Mouse (Mus musculus) neural tube, embryonic 13.5 days (tissue): ENCODE measurements around the gene Arhgef2. TPM values are rescaled to one million over a fixed set of nuclear protein-coding genes. Genes with fewer than 3 reads are reported as not detected.

ENCODE experiments used
- ATAC-seq: fragments of 200-750 bp; cut with Nextera tagmentation; 2 replicates; pipeline ENCODE4 v1.8.0; 2017; ENCODE audit warnings: low read depth, mild to moderate bottlenecking, moderate TSS enrichment, moderate library complexity
- H3K27ac ChIP-seq: fragments of 300-500 bp; sonication (generic); replicated peaks from 2 replicates; pipeline ENCODE4 v1.5.1; 2015; ENCODE audit warnings: moderate library complexity, mild to moderate bottlenecking, inconsistent platforms
- H3K27me3 ChIP-seq: fragments of 300-500 bp; sonication (generic); 2 replicates; pipeline ENCODE4 v1.6.1; 2015; ENCODE audit warnings: mild to moderate bottlenecking, inconsistent platforms
- H3K36me3 ChIP-seq: fragments of 300-500 bp; sonication (generic); 2 replicates; pipeline ENCODE4 v1.6.1; 2015; ENCODE audit warnings: mild to moderate bottlenecking, inconsistent platforms
- H3K4me1 ChIP-seq: fragments of 300-500 bp; sonication (generic); replicated peaks from 2 replicates; pipeline ENCODE4 v1.6.1; 2015; ENCODE audit warnings: inconsistent platforms
- H3K4me2 ChIP-seq: fragments of 300-500 bp; sonication (generic); 2 replicates; pipeline ENCODE4 v1.6.1; 2015; ENCODE audit warnings: inconsistent platforms, mild to moderate bottlenecking, moderate library complexity
- H3K4me3 ChIP-seq: fragments of 300-500 bp; sonication (generic); 2 replicates; pipeline ENCODE4 v1.5.1; 2015; ENCODE audit warnings: mild to moderate bottlenecking, inconsistent platforms
- H3K9ac ChIP-seq: fragments of 300-500 bp; sonication (generic); 2 replicates; pipeline ENCODE4 v1.6.1; 2015; ENCODE audit warnings: moderate library complexity, mild to moderate bottlenecking, inconsistent platforms
- H3K9me3 ChIP-seq: fragments of 300-500 bp; sonication (generic); 2 replicates; pipeline ENCODE4 v1.6.1; 2016; ENCODE audit warnings: inconsistent platforms
- WGBS: fragments of 180-500 bp; shearing (Covaris S2); methylation state at CpG from one replicate; pipeline ENCODE4 v1.1.7; 2015; 5-methylcytosine and 5-hydroxymethylcytosine counted together
- polyA plus RNA-seq: library from polyadenylated mRNA; unstranded; fragments of >200 nt; fragmentation: Nextera tagmentation; extraction: Ambion mirVana; gene quantifications from 2 replicates; pipeline ENCODE4 v1.2.1, GENCODE M21; 2015

Arhgef2 gene
- polyA plus RNA-seq, 1 experiment from 2014 or later, result 157 TPM

DNA sequence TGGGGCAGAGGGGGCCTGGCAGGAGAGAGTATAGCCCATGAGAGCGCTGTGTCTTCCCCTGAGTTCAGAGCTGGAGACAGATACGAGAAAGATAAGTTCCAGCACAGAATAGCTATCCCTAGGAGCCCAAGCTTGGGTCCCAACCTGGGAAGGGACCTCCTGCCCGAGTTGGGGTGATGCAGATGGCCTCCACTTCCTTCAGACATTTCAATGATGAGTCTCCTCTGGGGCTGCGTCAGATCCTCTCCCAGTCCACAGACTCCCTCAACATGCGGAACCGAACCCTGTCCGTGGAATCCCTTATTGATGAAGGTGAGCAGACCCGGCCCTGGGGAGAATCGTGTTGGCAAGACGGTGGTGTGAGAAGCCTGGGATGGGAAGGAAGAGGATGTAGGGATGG lies 27.3 kb downstream of the Arhgef2 start:
- H3K27ac ChIP-seq, result no peak overlapping the region
- 92% methylated on average over 10 of the region's 10 CpGs for WGBS
- H3K4me2 ChIP-seq, result no peak overlapping the region
- no peak for ATAC-seq
- H3K4me3 ChIP-seq, result no peak overlapping the region
- H3K36me3 ChIP-seq, result peaks cover 99% of the 10 kb centered on the region
- H3K4me1 ChIP-seq, result peaks cover 39% of the 10 kb centered on the region
- H3K9me3 ChIP-seq, result no peaks in the 10 kb centered on the region
- no peaks in the 10 kb centered on the region for H3K27me3 ChIP-seq
- H3K9ac ChIP-seq, result no peak overlapping the region

DNA sequence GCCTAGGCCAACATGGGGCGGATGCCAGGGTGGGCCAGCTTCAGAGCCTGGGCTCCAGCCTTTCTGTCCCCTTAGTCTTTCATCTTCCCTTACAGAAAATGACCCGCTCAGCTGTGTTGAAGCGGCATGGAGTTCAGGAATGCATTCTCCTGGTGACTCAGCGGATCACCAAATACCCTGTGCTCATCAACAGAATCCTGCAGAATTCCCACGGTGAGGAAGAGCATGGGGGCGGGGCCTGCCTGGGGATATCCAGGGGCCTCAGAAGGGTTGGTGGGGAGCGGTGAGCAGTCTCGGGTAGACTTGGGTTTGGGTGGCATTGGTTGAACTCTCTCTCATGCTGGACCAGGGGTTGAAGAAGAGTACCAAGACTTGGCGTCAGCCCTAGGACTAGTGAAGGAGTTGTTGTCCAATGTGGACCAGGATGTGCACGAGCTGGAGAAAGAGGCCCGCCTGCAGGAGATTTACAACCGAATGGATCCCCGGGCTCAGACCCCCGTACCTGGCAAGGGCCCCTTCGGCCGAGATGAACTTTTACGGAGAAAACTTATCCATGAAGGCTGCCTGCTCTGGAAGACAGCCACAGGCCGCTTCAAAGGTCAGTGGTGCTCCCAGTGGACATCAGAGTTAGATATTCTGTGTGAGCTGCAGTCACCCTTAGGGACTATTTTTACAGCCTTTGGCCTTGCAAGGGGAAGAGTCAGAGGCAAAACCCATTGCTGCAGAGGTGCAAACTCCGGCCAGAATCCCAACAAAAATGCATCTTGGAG lies 29.9 kb downstream of the Arhgef2 start:
- ATAC-seq, result no peak
- H3K4me3 ChIP-seq, result no peak overlapping the region
- WGBS, result 90% methylated on average over 19 of the region's 19 CpGs
- no peaks in the 10 kb centered on the region for H3K27me3 ChIP-seq
- H3K9me3 ChIP-seq, result no peaks in the 10 kb centered on the region
- H3K27ac ChIP-seq, result no peak overlapping the region
- H3K4me1 ChIP-seq, result 0 out of 2 replicates have a peak, but pooled peaks cover 13% of the 10 kb centered on the region
- H3K9ac ChIP-seq, result no peak overlapping the region
- peaks cover 99% of the 10 kb centered on the region for H3K36me3 ChIP-seq
- no peak overlapping the region for H3K4me2 ChIP-seq

DNA sequence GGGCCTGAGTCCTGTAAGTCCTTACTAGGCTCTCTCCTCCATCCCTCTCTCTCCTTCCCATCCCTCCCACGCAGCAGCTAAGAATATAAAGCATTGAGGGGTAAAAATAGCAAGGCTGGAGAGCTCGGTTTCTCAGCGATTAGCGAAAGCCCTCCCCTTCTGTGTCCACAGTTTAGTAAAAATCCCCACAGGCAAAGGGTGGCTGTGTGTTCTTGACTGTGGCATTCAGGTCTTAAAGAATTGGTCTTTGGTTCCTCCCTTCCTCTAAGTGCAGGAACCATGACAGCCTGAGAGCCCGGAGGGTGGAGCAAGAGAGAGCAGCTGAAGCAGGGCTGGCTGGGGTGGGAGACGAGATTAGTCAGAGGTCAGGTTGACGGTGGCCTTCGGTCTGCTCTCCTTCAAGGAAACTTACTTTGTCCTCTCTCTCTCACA lies 30.8 kb downstream of the Arhgef2 start:
- 83% methylated on average over 8 of the region's 8 CpGs for WGBS
- no peak for ATAC-seq

DNA sequence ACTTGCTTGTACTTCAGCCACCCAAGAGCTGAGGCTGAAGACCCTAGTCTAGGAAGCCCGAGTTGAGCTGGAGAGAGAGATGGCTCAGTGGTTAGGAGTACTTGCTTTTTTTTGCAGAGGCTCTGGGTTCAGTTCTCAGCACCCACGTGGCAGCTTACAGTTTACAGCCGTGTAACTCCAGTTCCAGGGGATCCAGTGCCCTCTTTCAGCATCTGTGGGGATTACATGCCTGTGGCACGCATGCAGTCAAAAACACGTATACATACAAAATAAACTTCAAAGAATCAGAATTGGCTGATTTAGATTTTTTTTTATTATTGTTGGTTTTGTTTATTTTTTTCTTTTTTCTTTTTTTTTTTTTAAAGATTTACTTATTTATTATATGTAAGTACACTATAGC lies 31.4 kb downstream of the Arhgef2 start:
- Histone ChIP-seq H3K36me3 (peaks cover 99% of the 10 kb centered on the region), H3K27me3 (no peaks in the 10 kb centered on the region), H3K4me2 (no peak overlapping the region), H3K4me3 (no peak overlapping the region), H3K9me3 (no peaks in the 10 kb centered on the region), H3K27ac (no peak overlapping the region), H3K4me1 (0 out of 2 replicates have a peak, but pooled peaks cover under 1% of the 10 kb centered on the region), H3K9ac (no peak overlapping the region)
- WGBS, result 94% methylated on average over 5 of the region's 5 CpGs
- no peak for ATAC-seq

More for the DNA sequence above, 30.8 kb downstream of the Arhgef2 start:
- no peaks in the 10 kb centered on the region for H3K27me3 ChIP-seq
- H3K4me3 ChIP-seq, result no peak overlapping the region
- H3K4me1 ChIP-seq, result 0 out of 2 replicates have a peak, but pooled peaks cover 6% of the 10 kb centered on the region
- H3K36me3 ChIP-seq, result peaks cover 99% of the 10 kb centered on the region
- no peaks in the 10 kb centered on the region for H3K9me3 ChIP-seq
- no peak overlapping the region for H3K27ac ChIP-seq
- H3K4me2 ChIP-seq, result no peak overlapping the region
- no peak overlapping the region for H3K9ac ChIP-seq

DNA sequence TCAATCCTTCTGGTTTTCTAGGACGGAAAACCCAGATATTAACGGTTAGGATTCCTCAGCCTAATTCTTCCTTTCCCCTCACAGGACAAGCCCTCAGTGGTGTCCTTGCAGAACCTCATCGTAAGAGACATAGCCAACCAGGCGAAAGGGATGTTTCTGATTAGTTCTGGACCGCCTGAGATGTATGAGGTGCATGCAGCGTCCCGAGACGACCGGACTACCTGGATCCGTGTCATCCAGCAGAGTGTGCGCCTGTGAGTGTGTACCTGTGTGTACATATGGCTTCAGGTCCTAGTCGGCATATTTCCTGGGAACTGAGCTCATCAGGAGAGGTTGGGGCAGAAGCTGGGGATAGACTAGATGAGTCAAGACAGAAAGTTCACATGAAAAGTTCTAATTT lies 33.5 kb downstream of the Arhgef2 start:
- Histone ChIP-seq H3K9ac (no peak overlapping the region), H3K4me1 (no peaks in the 10 kb centered on the region), H3K4me3 (no peak overlapping the region), H3K9me3 (no peaks in the 10 kb centered on the region), H3K27ac (no peak overlapping the region), H3K36me3 (peaks cover 99% of the 10 kb centered on the region), H3K4me2 (no peak overlapping the region), H3K27me3 (no peaks in the 10 kb centered on the region)
- WGBS, result 96% methylated on average over 12 of the region's 12 CpGs
- no peak for ATAC-seq

DNA sequence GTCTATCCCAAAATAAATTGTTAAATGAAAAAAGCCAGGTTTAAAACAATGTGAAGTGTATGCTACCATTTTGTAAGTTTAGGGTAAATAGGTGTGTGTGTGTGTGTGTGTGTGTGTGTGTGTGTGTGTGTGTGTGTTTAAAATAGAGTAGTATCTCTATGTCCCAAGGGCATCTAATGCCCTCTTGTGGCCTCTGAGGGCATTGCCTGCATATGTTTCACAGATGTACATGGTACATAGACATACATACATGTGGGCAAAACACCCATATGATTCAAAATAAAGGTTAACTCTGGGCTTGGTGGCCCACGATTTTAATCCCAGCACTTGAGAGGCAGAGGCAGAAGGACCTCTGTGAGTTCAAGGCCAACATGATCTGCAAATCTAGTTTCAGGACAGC lies 34.9 kb downstream of the Arhgef2 start:
- peaks cover 99% of the 10 kb centered on the region for H3K36me3 ChIP-seq
- H3K27ac ChIP-seq, result no peak overlapping the region
- no peak overlapping the region for H3K4me3 ChIP-seq
- ATAC-seq, result no peak
- no peaks in the 10 kb centered on the region for H3K27me3 ChIP-seq
- no peak overlapping the region for H3K4me2 ChIP-seq
- H3K4me1 ChIP-seq, result no peaks in the 10 kb centered on the region
- H3K9ac ChIP-seq, result no peak overlapping the region
- WGBS, result 85% methylated on average over 1 of the region's 1 CpGs
- no peaks in the 10 kb centered on the region for H3K9me3 ChIP-seq

DNA sequence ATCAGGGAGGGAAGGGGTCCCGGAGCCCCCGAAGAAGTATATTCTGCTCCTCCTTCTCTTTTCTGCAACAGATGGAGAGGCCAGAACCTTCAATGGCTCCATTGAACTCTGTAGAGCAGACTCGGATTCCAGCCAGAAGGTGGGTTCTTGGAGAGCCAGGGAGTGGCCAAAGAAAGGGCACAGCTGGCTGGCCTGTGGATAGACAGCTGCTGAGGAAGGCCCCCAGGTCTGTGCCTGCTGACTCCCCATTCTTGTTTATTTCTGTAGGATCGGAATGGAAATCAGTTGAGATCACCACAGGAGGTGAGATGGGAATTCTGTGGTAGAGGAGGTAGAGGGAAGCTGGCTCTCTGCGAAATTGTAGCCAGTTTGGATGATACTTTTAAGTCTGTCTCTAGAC lies 37.3 kb downstream of the Arhgef2 start:
- 84% methylated on average over 5 of the region's 5 CpGs for WGBS
- Histone ChIP-seq H3K9me3 (no peaks in the 10 kb centered on the region), H3K4me1 (no peaks in the 10 kb centered on the region; the same call in 1 of the 2 replicates), H3K27me3 (no peaks in the 10 kb centered on the region), H3K27ac (no peak overlapping the region), H3K9ac (no peak overlapping the region), H3K4me2 (no peak overlapping the region), H3K4me3 (no peak overlapping the region), H3K36me3 (peaks cover 99% of the 10 kb centered on the region)
- no peak for ATAC-seq

DNA sequence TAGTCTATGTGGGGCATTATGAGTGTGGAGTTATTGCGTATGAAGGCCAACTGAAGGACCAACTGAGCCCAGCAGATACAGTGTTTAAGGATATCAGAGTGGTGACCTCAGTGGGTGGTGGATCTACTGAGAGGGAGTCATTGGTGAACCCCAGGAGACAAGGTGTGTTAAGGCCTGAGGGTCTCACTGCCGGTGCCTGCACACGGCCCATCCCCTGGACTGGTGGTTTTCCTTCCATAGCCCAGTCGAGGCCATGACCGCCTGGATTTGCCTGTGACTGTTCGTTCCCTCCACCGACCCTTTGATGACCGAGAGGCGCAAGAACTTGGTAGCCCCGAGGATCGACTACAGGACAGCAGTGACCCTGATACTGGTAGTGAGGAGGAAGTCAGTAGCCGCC lies 40.2 kb downstream of the Arhgef2 start:
- H3K36me3 ChIP-seq, result peaks cover 87% of the 10 kb centered on the region
- 90% methylated on average over 12 of the region's 12 CpGs for WGBS
- H3K9ac ChIP-seq, result no peak overlapping the region
- H3K4me3 ChIP-seq, result no peak overlapping the region
- no peak overlapping the region for H3K4me2 ChIP-seq
- no peak overlapping the region for H3K27ac ChIP-seq
- H3K27me3 ChIP-seq, result no peaks in the 10 kb centered on the region
- no peaks in the 10 kb centered on the region for H3K9me3 ChIP-seq
- no peak for ATAC-seq
- no peaks in the 10 kb centered on the region; the same call in 1 of the 2 replicates for H3K4me1 ChIP-seq

DNA sequence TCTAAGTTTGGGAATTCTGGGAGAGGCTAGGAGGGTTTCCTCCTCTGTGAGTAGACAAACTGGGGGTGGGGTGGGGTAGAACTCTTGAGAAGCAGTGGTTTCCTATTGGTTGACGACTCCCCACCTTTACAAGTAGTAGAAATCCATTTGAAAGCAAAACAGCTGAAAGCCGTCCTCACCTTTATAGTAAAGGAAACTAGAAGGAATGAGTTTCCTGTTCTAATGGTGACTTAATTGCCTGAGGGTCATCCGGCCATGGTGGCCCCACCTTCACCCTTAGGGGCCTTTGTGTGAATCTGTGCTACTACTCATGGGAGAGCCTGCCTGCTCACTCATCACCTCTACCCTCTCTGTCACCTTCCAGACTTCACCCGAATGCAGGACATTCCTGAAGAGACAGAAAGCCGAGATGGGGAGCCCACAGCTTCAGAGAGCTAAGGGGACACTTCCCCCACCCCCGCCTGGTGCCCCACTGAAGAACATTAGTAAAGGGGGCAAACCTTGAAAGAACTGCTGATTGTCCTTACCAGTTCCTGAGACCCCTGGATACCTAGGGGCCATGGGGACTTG lies 40.7 kb downstream of the Arhgef2 start:
- H3K4me1 ChIP-seq, result no peaks in the 10 kb centered on the region; the same call in 1 of the 2 replicates
- no peaks in the 10 kb centered on the region for H3K27me3 ChIP-seq
- no peak overlapping the region for H3K4me3 ChIP-seq
- WGBS, result 59% methylated on average over 6 of the region's 6 CpGs
- H3K9me3 ChIP-seq, result no peaks in the 10 kb centered on the region
- ATAC-seq, result no peak
- no peak overlapping the region for H3K27ac ChIP-seq
- H3K4me2 ChIP-seq, result no peak overlapping the region
- H3K36me3 ChIP-seq, result peaks cover 82% of the 10 kb centered on the region
- no peak overlapping the region for H3K9ac ChIP-seq

DNA sequence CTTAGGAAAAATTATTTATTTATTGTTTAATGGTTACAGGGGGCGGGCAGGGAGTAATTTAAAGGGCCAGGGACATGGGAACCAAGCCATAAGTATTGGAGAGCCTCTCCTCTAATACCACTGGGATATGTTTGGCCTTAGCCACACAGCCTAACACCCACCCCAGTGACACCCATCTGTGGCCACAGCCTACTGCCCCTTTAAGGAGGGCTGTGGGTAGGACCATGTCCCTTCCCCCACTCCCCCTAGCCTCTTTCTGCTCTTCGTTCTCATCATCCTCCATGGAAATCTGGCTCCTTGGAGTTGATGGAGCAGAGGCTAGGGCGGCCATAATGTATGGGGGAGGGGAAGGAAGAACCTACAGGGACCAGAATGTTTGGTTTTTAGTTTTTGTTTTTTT lies 41.3 kb downstream of the Arhgef2 start:
- Histone ChIP-seq H3K9ac (no peak overlapping the region), H3K4me2 (no peak overlapping the region), H3K36me3 (peaks cover 76% of the 10 kb centered on the region), H3K9me3 (no peaks in the 10 kb centered on the region), H3K27me3 (no peaks in the 10 kb centered on the region), H3K27ac (no peak overlapping the region), H3K4me3 (no peak overlapping the region), H3K4me1 (no peaks in the 10 kb centered on the region; the same call in 1 of the 2 replicates)
- ATAC-seq, result no peak
- WGBS, result 82% methylated on average over 3 of the region's 3 CpGs

DNA sequence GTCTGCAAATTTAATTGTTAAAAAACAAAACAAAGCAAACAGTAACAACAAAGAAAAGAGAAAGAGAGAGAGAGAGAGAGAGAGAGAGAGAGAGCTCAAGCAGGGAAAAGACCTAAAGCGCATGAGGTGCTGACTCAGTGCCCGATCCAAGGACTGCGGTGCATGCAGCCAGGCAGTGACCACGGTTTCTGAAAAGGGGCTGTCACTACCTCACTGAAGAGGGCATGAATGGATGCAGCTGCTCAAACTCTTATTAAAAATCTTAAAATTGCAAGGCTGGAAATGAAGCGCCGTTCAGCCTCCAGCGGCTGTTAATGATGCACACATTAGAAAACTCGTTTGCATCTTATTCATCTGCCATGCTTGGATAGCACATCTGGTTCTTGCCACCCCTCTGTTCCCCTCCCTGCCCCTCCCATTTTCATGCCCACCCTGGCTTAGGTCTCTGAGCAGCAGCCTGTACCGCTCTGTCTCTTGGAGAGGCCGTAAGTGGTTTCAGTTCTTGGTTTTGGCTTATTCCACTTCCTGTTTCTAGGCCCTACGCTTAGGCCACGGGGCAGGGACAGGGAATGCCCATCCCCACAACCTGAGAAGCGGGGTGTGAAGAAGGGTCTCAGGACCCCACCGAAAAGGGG lies 42.1 kb downstream of the Arhgef2 start:
- Histone ChIP-seq H3K27me3 (no peaks in the 10 kb centered on the region), H3K4me3 (no peak overlapping the region), H3K9ac (no peak overlapping the region), H3K4me2 (no peak overlapping the region), H3K9me3 (no peaks in the 10 kb centered on the region), H3K36me3 (peaks cover 68% of the 10 kb centered on the region), H3K27ac (peak overlapping the region; percentile 62; the same call in 1 of the 2 replicates), H3K4me1 (no peaks in the 10 kb centered on the region; the same call in 1 of the 2 replicates)
- ATAC-seq, result no peak
- 77% methylated on average over 14 of the region's 14 CpGs for WGBS

DNA sequence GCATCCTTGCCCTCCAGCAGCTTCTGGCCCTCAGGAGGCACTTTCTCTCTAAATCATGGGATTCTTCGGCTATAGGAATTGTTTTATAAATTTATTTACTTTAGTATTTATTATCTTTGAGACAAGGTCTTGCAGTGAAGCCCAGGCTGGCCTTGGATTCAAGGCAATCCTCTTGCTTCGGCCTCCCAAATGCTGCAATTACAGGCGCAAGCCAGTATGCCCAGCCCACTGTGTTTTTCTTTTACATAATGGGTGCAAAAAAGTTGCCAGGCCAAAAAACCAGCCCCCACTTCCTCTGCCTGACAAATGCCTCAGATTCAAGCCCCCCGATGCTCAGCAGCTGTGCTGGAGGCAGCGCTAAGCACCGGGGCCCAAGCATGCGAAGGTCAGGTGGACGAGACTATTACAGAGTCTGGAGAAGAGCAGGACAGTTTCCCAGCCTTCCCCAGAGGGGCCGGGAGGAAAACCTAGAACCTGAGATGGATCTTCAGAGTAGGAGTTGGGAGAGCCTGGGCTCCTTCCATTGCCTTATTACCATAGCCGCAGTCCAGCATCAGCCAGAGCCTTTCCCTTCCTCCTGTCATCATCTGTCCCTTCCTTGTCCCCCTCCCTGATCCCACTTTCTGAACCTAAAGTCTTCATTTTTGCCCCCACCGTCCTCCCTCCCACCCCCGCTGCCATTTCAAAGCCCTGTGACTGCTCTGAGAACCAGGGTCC lies 42.8 kb downstream of the Arhgef2 start:
- H3K27me3 ChIP-seq, result no peaks in the 10 kb centered on the region
- peaks cover 61% of the 10 kb centered on the region for H3K36me3 ChIP-seq
- no peaks in the 10 kb centered on the region; the same call in 1 of the 2 replicates for H3K4me1 ChIP-seq
- H3K27ac ChIP-seq, result peak overlapping the region; percentile 62; the same call in 1 of the 2 replicates
- no peak for ATAC-seq
- H3K9ac ChIP-seq, result no peak overlapping the region
- H3K9me3 ChIP-seq, result no peaks in the 10 kb centered on the region
- no peak overlapping the region for H3K4me2 ChIP-seq
- 89% methylated on average over 12 of the region's 12 CpGs for WGBS
- H3K4me3 ChIP-seq, result no peak overlapping the region
